In the genomic region with DNA sequence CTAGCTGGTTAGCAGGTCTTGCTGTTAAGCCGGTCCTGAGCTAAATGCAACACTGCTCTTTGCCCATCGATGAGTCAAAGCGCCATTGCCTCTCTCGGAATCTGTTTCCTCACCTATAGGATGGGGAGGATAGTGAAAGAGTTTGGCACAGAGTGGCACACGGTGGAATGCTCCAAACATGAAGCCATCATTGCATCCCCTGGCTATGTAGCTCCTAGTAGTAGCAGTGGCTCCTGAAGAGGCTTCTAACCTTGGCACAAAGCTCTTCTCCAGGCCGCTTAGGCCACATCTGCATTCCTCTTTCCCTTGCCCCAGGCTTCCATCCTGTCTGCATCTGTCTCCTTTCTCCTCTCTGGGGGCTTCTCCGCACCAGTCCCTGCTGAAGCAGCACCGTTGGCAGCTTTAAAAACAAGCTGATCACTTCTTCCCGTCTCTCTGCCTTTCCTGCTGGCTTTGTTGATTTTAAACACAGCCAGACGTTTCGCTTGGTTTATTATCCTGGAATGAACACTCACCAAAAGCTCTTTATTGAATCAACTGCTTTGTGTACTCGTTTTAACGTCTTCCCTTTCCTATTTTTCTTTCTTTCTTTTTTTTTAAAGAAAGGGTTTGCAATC, we compare ENCODE assay signal across 9 mouse cellular contexts.
DNase-seq lines count a peak whose midpoint lies in the region; ATAC-seq and TF ChIP-seq lines count a peak whose summit lies in the region.
"Had no signal": no experiment of that assay in that cellular context is flagged by ENCODE, and none has a peak within 500 bp of the region (broad histone marks: within the 10 kb centered on the region; RNA-seq: fewer than 3 reads in every experiment).

No protein-coding gene starts in this region.

- no peak overlapping the region for H3K9ac ChIP-seq in liver, postnatal 0 days (replicated peaks)
- H3K9ac ChIP-seq in forebrain, embryonic 14.5 days (ENCODE audit: low read length) = no peak overlapping the region
- no peak overlapping the region for H3K9ac ChIP-seq in limb, embryonic 13.5 days
- H3K9ac ChIP-seq in stomach, embryonic 15.5 days = no peak overlapping the region

- no peak overlapping the region for H3K27ac ChIP-seq in liver, postnatal 0 days (ENCODE audit: low read depth)
- H3K27ac ChIP-seq in forebrain, embryonic 14.5 days (ENCODE audit: low read depth, low read length) = peak overlapping the region; percentile 94
- peak overlapping the region; percentile 94 for H3K27ac ChIP-seq in limb, embryonic 13.5 days
- H3K27ac ChIP-seq in stomach, embryonic 15.5 days = peak overlapping the region; percentile 85; the same call in 1 of the 2 replicates
- H3K27ac ChIP-seq: gastrocnemius, adult 2 months had no signal

- no peak overlapping the region for H3K4me3 ChIP-seq in liver, postnatal 0 days (ENCODE audit: low read depth, low read length)
- no peak overlapping the region for H3K4me3 ChIP-seq in forebrain, embryonic 14.5 days (ENCODE audit: low read depth, low read length)
- no peak overlapping the region for H3K4me3 ChIP-seq in limb, embryonic 13.5 days
- no peak overlapping the region for H3K4me3 ChIP-seq in stomach, embryonic 15.5 days (replicated peaks)

- no peak for TF ChIP-seq CTCF in liver, postnatal 0 days (IDR thresholded peaks at IDR 0.05; ENCODE audit: low read depth)

- TF ChIP-seq EP300 in liver, postnatal 0 days (IDR thresholded peaks at IDR 0.05; ENCODE audit: low read depth) = no peak

- 64% methylated on average over 13 of the region's 13 CpGs for WGBS in liver, postnatal 0 days (ENCODE audit: insufficient replicate concordance)
- WGBS in forebrain, embryonic 14.5 days = 51% methylated on average over 13 of the region's 13 CpGs
- WGBS in limb, embryonic 13.5 days = 36% methylated on average over 13 of the region's 13 CpGs
- 44% methylated on average over 13 of the region's 13 CpGs for WGBS in stomach, embryonic 15.5 days

- no peaks in the 10 kb centered on the region for H3K9me3 ChIP-seq in liver, postnatal 0 days (ENCODE audit: low read length)
- H3K9me3 ChIP-seq in forebrain, embryonic 14.5 days (replicated peaks; ENCODE audit: control insufficient read depth, low read length) = no peaks in the 10 kb centered on the region
- H3K9me3 ChIP-seq in limb, embryonic 13.5 days = no peaks in the 10 kb centered on the region
- no peaks in the 10 kb centered on the region for H3K9me3 ChIP-seq in stomach, embryonic 15.5 days

- peak overlapping the region; percentile 60; the same call in 1 of the 2 replicates for H3K4me2 ChIP-seq in liver, postnatal 0 days (ENCODE audit: low read depth, low read length)
- H3K4me2 ChIP-seq in forebrain, embryonic 14.5 days (ENCODE audit: low read length) = peak overlapping the region; percentile 23; the same call in 1 of the 2 replicates
- H3K4me2 ChIP-seq in limb, embryonic 13.5 days (replicated peaks) = peak overlapping the region; percentile 14
- peak overlapping the region; percentile 34 for H3K4me2 ChIP-seq in stomach, embryonic 15.5 days

- H3K27me3 ChIP-seq in liver, postnatal 0 days (ENCODE audit: insufficient read depth, low read length) = no peaks in the 10 kb centered on the region
- no peaks in the 10 kb centered on the region for H3K27me3 ChIP-seq in forebrain, embryonic 14.5 days (replicated peaks; ENCODE audit: control insufficient read depth, insufficient read depth, low read length)
- H3K27me3 ChIP-seq in limb, embryonic 13.5 days = no peaks in the 10 kb centered on the region
- no peaks in the 10 kb centered on the region for H3K27me3 ChIP-seq in stomach, embryonic 15.5 days (replicated peaks)

- ATAC-seq in liver, postnatal 0 days = no peak
- ATAC-seq in forebrain, embryonic 14.5 days = no peak
- no peak for ATAC-seq in limb, embryonic 13.5 days (ENCODE audit: low FRiP score, low read depth)
- ATAC-seq in stomach, embryonic 15.5 days (ENCODE audit: insufficient read depth, low FRiP score, low read depth) = no peak
- no peak for ATAC-seq in monocyte, adult 5-6 weeks (replicated peaks; ENCODE audit: insufficient number of reproducible peaks, low FRiP score, low TSS enrichment, poor library complexity, severe bottlenecking)
- no peak for ATAC-seq in megakaryocyte progenitor cell, adult 5-6 weeks (replicated peaks; ENCODE audit: poor library complexity)

- no peak for DNase-seq in liver, postnatal 0 days
- no peak for DNase-seq in liver
- DNase-seq in forebrain, embryonic 14.5 days (ENCODE audit: low spot score) = peak; percentile 53
- DNase-seq in MN1 (ENCODE audit: low spot score) = no peak
- DNase-seq: gastrocnemius, adult 2 months had no signal

- no peaks in the 10 kb centered on the region for H3K36me3 ChIP-seq in liver, postnatal 0 days (replicated peaks; ENCODE audit: insufficient read depth, low read length)
- peaks cover 15% of the 10 kb centered on the region for H3K36me3 ChIP-seq in forebrain, embryonic 14.5 days (ENCODE audit: control insufficient read depth, insufficient read depth, low read length)
- H3K36me3 ChIP-seq in limb, embryonic 13.5 days = peaks cover 1% of the 10 kb centered on the region; the same call in 1 of the 2 replicates
- no peaks in the 10 kb centered on the region for H3K36me3 ChIP-seq in stomach, embryonic 15.5 days

- peaks cover 30% of the 10 kb centered on the region for H3K4me1 ChIP-seq in liver, postnatal 0 days (ENCODE audit: insufficient read depth)
- H3K4me1 ChIP-seq in forebrain, embryonic 14.5 days (ENCODE audit: control insufficient read depth, insufficient read depth, low read length) = peaks cover 35% of the 10 kb centered on the region
- peaks cover 88% of the 10 kb centered on the region for H3K4me1 ChIP-seq in limb, embryonic 13.5 days
- peaks cover 27% of the 10 kb centered on the region for H3K4me1 ChIP-seq in stomach, embryonic 15.5 days
